Mouse (Mus musculus): ENCODE results near the gene Fa2h. TPM values are rescaled to one million over a fixed set of nuclear protein-coding genes. Genes with fewer than 3 reads are reported as not detected.
"Not testable (repeated sequence)": the region's sequence is repeated elsewhere in the genome, so short reads cannot be mapped to it uniquely, and the experiment has no call there.

Fa2h gene
- polyA plus RNA-seq, 1 experiment from 2014 or later = 0.10 TPM

DNA sequence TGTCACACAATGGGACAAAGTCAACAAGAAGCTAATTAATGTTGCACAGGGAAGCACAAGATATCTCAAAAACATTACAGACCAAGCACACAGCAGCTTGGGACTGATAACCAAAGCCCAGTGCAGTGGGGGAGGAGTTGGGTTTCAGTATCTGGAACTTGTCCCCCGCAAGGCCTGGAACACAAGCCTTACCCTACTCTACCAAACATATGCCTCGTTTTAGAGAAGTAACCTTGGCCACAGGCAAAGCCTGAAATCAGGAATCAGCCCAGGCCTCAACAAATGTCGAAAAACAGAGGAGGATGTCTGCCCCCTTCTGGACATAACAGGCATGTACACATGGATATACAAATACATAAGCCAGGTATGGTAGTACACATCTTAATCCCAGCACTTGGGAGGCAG, 80.9 kb downstream of the Fa2h start:
- Histone ChIP-seq H3K9ac (no peak overlapping the region), H3K4me2 (replicated peaks) (no peak overlapping the region), H3K9me3 (no peaks in the 10 kb centered on the region), H3K27ac (no peak overlapping the region), H3K27me3 (no peaks in the 10 kb centered on the region), H3K4me3 (no peak overlapping the region), H3K36me3 (no peaks in the 10 kb centered on the region), H3K4me1 (no peaks in the 10 kb centered on the region)
- 76% methylated on average over 3 of the region's 3 CpGs for WGBS
- ATAC-seq (ENCODE audit: insufficient number of reproducible peaks, insufficient read depth, low FRiP score, low TSS enrichment) = no peak

DNA sequence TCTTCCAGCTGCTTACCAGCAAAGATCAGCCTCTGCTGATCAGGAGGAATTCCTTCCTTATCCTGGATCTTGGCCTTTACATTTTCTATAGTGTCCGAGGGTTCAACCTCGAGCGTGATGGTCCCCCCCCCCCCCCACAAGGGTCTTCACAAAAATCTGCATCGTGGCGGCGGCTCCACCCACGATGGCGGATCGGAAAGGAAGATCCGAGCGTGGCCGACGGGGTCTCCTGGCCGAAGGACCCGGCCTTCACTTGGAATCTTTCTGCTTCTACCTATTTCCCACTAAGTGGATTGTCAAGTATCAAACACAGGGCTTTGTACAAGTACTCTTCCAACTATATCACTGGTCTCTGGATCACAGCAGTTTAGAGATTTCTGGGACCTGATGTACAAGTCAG, 83.6 kb downstream of the Fa2h start:
- 92% methylated on average over 15 of the region's 15 CpGs for WGBS
- not testable (repeated sequence) for H3K4me1 ChIP-seq; ATAC-seq (ENCODE audit: insufficient number of reproducible peaks, insufficient read depth, low FRiP score, low TSS enrichment); H3K9ac ChIP-seq; H3K27ac ChIP-seq; H3K36me3 ChIP-seq; H3K4me2 ChIP-seq (replicated peaks); H3K27me3 ChIP-seq; H3K4me3 ChIP-seq; H3K9me3 ChIP-seq

DNA sequence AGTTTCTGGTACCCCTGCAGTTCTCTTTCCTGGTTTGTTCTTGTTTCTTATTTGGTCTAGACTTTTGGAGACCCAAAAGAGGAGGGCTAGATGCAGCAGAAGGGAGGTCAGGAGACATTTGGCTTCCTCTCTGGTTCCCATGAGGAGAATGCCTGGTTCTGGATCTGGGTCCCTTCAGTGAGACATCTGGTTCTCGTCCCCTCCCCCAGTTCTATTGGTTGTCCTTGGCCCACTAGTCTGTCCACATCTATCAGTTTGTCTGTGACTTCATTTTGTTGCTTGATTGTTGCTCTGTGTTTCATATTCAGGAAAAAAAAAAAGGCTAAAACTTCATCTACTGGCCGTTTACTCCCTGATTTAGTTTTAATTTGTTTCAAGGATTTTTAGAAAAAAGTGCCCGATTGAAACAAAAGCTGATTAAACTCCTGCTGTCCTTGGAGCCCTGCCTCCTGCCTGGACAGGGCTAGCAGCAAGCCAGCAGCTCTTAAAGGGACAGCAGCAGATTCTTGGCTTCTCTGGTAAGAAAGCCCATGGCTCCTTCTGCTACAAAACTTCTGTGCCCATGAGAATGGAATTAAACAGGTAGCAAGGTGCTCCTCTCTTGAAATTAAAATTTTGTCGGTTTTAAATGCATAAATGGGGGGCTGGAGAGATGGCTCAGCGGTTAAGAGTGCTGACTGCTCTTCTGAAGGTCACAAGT, 88.4 kb downstream of the Fa2h start:
- no peak overlapping the region for H3K4me3 ChIP-seq
- H3K27ac ChIP-seq = no peak overlapping the region
- WGBS = 24% methylated on average over 5 of the region's 5 CpGs
- H3K27me3 ChIP-seq = no peaks in the 10 kb centered on the region
- H3K4me2 ChIP-seq (replicated peaks) = no peak overlapping the region
- no peak for ATAC-seq (ENCODE audit: insufficient number of reproducible peaks, insufficient read depth, low FRiP score, low TSS enrichment)
- H3K9ac ChIP-seq = no peak overlapping the region
- no peaks in the 10 kb centered on the region for H3K9me3 ChIP-seq
- H3K36me3 ChIP-seq = no peaks in the 10 kb centered on the region
- H3K4me1 ChIP-seq = no peaks in the 10 kb centered on the region

DNA sequence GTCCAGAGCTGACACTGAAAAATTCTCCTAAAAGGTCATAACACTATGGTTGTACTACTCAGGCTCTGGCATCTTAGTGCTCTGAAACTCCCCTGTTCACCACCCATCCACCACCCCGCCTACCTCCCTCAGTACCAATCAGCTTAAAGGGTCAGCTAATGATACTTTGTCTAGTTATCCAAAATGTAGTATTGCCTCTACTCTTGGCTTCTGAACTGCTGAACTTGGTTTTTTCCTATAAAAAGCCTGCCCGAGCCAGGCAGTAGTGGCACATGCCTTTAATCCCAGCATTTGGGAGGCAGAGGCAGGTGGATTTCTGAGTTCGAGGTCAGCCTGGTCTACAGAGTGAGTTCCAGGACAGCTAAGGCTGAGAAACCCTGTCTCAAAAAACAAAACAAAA, 89.3 kb downstream of the Fa2h start:
- Histone ChIP-seq H3K4me3 (no peak overlapping the region), H3K4me1 (no peaks in the 10 kb centered on the region), H3K9ac (no peak overlapping the region), H3K9me3 (no peaks in the 10 kb centered on the region), H3K27me3 (no peaks in the 10 kb centered on the region), H3K27ac (no peak overlapping the region), H3K36me3 (no peaks in the 10 kb centered on the region), H3K4me2 (replicated peaks) (no peak overlapping the region)
- WGBS = 92% methylated on average over 3 of the region's 3 CpGs
- ATAC-seq (ENCODE audit: insufficient number of reproducible peaks, insufficient read depth, low FRiP score, low TSS enrichment) = no peak

DNA sequence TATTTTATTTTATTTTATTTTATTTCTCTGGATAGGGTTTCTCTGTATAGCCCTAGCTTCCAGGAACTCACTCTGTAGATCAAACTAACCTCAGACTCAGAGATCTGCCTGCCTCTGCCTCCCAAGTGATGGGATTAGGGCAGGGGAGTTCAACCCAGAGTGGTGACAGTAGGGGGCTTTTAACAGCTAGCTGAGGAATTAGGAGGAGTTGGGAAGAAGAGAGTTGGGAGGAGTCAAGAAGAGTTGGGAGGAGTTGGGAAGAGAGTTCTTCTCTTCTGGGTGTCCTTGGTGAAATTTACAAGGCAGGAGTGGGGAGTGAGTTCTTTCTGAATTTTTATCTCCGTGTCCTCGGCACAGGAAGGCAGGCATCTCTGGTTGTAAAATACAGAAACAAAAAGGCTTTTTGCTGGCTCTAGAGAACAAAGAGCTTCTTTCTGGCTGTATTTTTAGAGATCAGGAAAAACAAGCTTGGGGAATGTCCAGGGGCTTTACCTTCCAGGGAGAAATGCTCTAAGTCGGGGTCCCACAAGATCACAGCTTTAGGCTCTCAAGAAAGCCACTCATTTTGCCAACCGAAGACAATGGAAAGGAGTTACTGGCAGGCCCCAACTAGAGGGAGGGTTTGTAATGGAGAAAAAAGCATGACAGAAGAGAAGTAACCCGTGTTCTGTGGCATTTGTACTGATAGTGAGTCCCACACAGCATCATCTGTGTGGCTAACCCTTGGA, 90.4 kb downstream of the Fa2h start:
- H3K4me2 ChIP-seq (replicated peaks); H3K4me1 ChIP-seq; ATAC-seq (ENCODE audit: insufficient number of reproducible peaks, insufficient read depth, low FRiP score, low TSS enrichment); H3K9ac ChIP-seq; H3K27ac ChIP-seq; H3K36me3 ChIP-seq; H3K27me3 ChIP-seq; H3K4me3 ChIP-seq; H3K9me3 ChIP-seq: not testable (repeated sequence)
- 72% methylated on average over 5 of the region's 5 CpGs for WGBS

DNA sequence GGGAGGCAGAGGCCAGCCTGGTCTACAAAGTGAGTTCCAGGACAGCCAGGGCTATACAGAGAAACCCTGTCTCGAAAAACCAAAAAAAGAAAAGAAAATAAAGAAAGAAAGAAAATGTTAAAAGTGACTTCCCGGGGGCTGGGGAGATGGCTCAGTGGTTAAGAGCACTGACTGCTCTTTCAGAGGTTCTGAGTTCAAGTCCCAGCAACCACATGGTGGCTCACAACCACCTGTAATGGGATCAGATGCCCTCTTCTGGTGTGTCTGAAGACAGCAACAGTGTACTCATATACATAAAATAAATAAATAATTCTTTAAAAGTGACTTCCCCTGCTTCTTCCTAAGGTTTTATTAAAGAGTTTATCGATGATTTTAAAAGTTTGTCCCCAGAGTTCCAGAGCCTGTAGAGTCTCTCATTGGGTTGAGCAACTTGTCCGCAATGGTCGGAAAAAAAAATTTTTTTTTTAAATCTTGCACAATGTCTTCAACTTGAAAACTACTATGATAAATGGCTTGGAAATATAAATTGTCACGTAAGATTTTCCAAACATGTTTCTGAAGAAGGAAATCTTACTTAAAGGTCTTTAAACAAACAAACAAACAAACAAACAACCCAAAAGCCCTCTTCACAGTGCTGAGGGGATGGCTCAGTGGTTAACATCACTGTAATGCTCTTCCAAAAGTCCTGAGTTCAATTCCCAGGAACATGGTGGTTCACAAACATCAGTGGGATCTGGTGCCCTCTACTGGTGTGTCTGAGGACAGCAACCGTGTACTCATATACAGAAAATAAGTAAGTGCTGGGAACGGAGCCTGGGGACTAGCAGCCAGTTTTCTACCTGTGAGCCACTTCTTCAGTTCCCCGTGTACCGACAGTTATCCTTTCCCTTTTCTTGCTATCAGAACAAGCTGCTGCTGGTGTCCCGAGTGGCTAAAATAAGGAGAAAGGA, 92.8 kb downstream of the Fa2h start:
- no peak for ATAC-seq (ENCODE audit: insufficient number of reproducible peaks, insufficient read depth, low FRiP score, low TSS enrichment)
- peaks cover 7% of the 10 kb centered on the region for H3K4me1 ChIP-seq
- no peaks in the 10 kb centered on the region for H3K27me3 ChIP-seq
- H3K9me3 ChIP-seq = no peaks in the 10 kb centered on the region
- peak overlapping the region; percentile 54; the same call in 1 of the 2 replicates for H3K27ac ChIP-seq
- H3K36me3 ChIP-seq = peaks cover 10% of the 10 kb centered on the region
- no peak overlapping the region for H3K9ac ChIP-seq
- WGBS = 63% methylated on average over 11 of the region's 11 CpGs
- peak overlapping the region; percentile 41 for H3K4me2 ChIP-seq (replicated peaks)
- peak overlapping the region; percentile 61 for H3K4me3 ChIP-seq

DNA sequence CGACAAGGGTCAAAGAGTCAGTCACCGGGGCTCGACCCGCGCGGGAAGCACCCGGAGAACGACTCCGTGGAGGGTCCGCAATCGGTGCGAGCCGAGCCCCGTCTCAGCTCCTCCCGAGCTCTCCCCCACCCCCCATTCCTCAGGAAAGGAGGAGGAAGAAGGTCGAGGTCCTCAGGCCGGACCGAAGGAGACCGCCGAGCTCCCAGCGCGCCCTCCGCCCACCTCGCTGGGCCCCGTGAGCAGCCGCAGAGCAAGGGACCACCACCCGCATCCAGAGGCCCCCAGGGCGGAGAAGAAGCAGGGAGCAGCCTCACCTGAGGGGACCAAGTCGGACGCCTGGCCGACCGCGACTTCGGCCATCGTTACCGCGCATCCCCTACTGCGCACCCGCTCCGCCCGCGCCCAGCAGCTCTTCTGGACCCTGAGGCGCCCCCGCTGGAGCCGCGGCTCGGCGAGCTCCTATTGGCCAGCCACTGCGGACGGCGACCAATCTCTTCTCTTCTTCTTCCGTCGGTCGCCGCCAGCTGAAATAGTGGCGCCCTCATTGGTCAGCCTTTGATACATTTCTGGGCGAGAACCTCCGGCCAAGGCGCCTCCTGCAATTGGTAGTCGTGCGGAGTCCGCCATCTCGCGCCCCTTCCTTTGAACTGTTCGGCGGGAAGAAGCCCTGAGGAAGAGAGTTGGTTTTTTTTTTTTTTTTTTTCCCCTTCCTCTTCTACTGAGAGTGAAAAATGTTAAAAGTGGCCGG, 93.6 kb downstream of the Fa2h start, which contains the start of gene Rfwd3:
Gene Rfwd3 (minus strand): TSS at position 402 of the 748 bp plus-strand sequence.
- peaks cover 7% of the 10 kb centered on the region for H3K4me1 ChIP-seq
- under 1% methylated on average over 67 of the region's 67 CpGs for WGBS
- no peaks in the 10 kb centered on the region for H3K27me3 ChIP-seq

DNA sequence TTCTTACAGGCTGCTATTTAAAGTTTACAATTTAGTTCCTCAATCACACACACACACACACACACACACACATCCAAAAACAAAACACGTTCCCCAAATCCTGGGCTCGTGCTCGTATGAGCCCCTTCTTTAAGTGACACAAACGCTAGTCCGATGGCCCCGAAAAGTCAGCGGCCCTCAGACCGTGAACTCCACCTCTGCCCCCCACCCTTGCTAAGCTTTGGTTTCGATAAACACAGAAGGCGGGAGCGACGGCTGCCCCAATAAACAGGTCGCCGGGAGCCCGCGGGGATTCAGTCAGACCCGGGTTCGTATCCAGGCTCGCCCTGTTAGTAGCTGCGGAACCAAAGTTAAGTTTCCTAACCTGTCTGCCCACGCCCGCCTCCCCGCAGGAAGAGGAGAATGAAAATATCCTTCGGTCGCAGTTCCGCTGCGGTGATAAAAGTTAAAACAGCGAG, 94.2 kb downstream of the Fa2h start:
- Histone ChIP-seq H3K36me3 (peaks cover 22% of the 10 kb centered on the region), H3K4me3 (peak overlapping the region; percentile 61), H3K4me1 (peaks cover 7% of the 10 kb centered on the region), H3K4me2 (replicated peaks) (peak overlapping the region; percentile 62), H3K27me3 (no peaks in the 10 kb centered on the region), H3K9me3 (no peaks in the 10 kb centered on the region), H3K9ac (peak overlapping the region; percentile 90), H3K27ac (peak overlapping the region; percentile 94)
- ATAC-seq (ENCODE audit: insufficient number of reproducible peaks, insufficient read depth, low FRiP score, low TSS enrichment) = no peak
- under 1% methylated on average over 28 of the region's 28 CpGs for WGBS

More for the DNA sequence above, 93.6 kb downstream of the Fa2h start, which contains the start of gene Rfwd3:
- ATAC-seq (ENCODE audit: insufficient number of reproducible peaks, insufficient read depth, low FRiP score, low TSS enrichment) = peak; percentile 98
- Histone ChIP-seq H3K36me3 (peaks cover 17% of the 10 kb centered on the region), H3K27ac (peak within 1 kb of the TSS; percentile 94), H3K9ac (peak within 1 kb of the TSS; percentile 90), H3K4me2 (replicated peaks) (peak within 1 kb of the TSS; percentile 62), H3K4me3 (peak within 1 kb of the TSS; percentile 61), H3K9me3 (no peaks in the 10 kb centered on the region)

DNA sequence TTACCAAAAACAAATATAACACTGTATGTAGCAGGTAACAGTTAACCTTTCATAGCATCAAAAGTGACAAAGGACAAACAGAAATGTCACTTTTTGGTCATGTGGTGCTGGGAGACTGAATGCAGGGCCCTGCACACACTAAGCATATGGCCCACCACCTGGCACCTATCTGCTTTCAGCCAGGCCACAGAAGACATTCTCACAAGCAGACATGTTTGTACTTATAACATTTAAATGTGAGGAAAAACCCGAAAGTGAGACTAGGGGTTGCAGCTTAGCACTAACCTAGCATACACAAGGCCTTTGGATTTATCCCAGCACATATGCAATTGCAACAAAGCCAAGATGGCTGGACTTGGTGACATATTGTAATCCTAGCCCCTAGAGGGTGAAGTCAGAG, 95.6 kb downstream of the Fa2h start:
- H3K27ac ChIP-seq = no peak overlapping the region
- no peak overlapping the region for H3K9ac ChIP-seq
- H3K9me3 ChIP-seq = no peaks in the 10 kb centered on the region
- peaks cover 7% of the 10 kb centered on the region for H3K4me1 ChIP-seq
- WGBS = 79% methylated on average over 1 of the region's 1 CpGs
- ATAC-seq (ENCODE audit: insufficient number of reproducible peaks, insufficient read depth, low FRiP score, low TSS enrichment) = no peak
- H3K27me3 ChIP-seq = no peaks in the 10 kb centered on the region
- peak overlapping the region; percentile 62 for H3K4me2 ChIP-seq (replicated peaks)
- H3K4me3 ChIP-seq = no peak overlapping the region
- peaks cover 35% of the 10 kb centered on the region for H3K36me3 ChIP-seq
